Mouse (Mus musculus) kidney, postnatal 36 days (tissue): ENCODE results near the gene Tgfbr1.

ENCODE experiments used
- DNase-seq, 2 experiments: peaks; one replicate each; pipeline ENCODE4 v3.0.0; 2021 to 2022; ENCODE audit warnings: mixed read lengths in 2 of 2

Gene Tgfbr1

DNA sequence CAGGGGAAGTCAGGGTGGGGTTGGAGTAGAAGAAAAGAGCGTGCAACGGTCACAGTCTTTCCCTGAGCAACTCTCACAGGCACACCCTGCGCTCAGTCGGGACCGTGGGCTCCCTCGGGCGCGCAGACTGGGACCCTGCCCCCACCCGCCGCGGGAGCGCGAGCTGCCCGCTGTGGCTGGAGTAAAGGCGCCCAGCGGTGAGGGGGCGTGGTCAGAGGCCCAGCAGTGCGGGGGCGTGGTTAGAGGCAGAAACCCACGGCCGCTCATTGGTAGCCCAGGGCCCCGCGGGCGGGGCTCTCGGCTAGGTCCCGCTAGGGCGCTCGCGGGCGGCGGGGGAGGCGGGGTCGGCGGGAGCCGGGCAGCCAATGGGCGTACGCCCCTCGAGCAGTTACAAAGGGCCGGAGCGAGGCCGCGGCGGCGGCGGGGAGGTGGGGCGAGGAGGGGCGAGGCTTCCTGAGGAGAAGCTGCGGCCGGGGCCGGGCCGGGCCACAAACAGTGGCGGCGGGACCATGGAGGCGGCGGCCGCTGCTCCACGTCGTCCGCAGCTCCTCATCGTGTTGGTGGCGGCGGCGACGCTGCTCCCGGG is at the start of gene Tgfbr1:
Tgfbr1 (plus strand) TSS at position 420 of the 586 bp plus-strand sequence.
- peak; percentile 99 to 100 for DNase-seq

DNA sequence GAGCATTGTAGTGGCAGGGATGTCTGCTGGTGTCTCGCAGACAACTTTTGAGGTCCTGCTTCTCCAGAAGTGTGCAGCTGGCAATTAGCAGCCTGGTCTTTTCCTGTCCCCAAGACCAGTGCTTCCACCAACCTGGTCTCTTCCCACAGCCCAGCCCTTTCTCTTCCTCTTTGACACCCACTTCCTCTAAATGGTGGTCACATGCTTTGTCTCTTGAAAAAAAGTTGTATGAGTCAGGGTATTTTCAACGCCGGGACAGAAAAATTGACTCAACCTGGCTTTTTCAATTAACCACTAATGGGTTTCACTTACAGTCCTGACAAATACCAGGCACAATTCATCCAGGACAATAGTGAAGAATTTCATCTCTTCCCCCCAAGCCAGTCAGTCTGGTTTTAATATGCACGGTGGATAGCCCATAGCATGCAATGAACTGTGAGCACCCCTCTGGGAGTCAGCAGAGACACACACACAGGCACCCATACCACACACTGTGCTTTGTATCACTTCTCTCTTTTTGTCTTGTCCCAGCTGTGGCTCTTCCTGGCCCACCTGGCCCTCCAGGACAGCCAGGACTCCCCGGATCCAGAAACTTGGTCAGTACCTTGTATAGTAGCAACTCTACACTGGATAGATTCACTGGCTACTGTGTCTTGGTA is 49.6 kb upstream of the Tgfbr1 start:
- DNase-seq = no peak

DNA sequence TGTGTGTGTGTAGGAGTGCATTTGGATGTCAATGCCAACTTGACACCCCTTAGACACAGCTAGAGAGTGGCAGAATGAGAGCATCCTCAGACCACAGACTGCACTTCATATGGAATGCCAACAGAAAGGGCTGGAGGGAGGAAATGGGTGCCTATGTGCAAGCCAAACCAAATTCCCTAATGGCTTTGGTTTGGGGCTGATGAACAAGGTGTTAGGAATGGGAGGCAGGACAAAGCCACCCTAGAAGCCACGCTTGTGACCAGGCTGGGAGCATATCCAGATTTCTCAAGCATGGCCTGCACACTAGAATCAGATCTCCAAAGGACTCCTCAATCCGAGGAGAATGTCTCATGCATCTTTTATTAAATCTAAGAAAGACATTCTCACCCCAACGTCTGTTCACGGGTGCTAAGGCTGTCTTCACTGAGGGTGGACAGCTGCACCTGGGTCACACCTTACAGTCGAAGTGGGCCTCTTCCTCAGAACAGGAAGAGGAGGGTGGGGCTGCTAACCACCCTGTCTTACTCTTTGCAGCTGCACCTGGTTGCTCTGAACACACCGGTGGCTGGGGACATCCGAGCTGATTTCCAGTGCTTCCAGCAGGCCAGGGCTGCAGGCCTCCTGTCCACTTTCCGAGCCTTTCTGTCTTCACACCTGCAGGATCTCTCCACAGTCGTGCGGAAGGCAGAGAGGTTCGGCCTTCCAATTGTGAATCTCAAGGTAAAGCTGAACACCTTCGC is 43.0 kb upstream of the Tgfbr1 start:
- DNase-seq = no peak

DNA sequence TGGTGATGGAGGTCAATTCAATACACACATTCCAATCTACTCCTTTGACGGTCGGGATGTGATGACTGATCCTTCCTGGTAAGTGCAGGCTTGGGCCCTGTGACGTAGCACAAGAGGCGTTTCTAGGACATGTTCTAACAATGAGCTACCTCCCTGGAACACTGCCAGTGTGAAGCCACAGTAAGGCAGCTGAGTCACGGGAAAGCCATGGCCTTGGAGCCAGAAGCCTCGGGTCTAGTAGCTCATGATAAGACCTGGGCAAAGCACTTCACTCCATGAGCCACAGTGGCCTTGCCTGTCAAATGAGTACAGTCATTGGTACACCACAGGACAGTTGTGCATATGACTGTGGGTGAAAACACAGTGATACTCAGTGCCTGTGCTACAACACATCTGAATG is 42.2 kb upstream of the Tgfbr1 start:
- no peak for DNase-seq

DNA sequence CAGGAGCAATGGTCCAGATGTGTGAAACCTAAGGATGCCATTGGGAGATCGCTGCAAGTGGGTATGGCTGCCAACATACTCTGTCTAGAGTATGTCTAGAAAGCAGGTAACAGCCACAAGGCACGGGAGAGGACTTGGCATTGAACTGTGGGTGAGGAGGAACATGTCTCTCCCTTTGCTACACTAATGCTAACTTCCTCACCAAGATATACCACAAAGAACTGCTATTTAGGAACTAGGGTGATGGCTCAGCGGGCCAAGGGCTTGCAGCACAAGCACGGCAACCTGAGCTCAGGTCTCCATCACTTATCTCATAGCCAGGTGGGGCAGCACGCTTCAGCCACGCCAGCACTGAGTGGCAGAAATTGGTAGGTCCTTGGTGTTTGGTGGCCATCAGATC is 41.6 kb upstream of the Tgfbr1 start:
- no peak for DNase-seq

DNA sequence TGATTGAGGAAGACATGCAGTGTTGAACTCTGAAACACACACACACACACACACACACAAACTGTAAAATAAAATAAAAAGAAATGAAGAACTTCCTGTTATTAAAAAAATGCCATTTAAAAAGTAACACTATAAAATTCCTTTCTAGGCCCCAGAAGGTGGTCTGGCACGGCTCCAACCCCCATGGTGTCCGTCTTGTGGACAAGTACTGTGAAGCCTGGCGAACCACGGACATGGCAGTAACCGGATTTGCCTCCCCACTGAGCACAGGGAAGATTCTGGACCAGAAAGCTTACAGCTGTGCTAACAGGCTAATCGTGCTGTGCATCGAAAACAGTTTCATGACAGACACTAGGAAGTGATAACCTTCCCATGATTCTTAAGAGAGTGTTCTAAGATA is 41.1 kb upstream of the Tgfbr1 start:
- DNase-seq = no peak

DNA sequence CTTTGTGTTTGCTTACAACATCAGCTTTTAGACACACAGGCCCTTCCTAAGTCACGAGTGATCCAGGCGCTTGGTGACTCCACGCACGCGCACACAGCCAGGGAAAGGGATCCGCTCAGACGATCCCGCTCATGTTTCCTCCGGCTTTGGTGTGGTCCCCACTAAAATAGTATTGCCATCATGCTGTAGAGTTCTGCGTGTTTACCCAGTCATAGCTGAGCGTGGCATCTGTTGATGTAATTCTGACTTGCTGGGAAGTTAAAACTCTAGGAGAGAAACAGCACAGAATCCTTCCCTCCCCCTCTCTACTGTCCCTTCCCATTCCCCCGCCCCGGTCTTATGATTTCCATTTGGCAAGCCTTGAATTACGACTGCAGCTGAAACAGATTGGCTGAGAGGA is 40.3 kb upstream of the Tgfbr1 start:
- DNase-seq = peak in 1 of 2 experiments; percentile 25

DNA sequence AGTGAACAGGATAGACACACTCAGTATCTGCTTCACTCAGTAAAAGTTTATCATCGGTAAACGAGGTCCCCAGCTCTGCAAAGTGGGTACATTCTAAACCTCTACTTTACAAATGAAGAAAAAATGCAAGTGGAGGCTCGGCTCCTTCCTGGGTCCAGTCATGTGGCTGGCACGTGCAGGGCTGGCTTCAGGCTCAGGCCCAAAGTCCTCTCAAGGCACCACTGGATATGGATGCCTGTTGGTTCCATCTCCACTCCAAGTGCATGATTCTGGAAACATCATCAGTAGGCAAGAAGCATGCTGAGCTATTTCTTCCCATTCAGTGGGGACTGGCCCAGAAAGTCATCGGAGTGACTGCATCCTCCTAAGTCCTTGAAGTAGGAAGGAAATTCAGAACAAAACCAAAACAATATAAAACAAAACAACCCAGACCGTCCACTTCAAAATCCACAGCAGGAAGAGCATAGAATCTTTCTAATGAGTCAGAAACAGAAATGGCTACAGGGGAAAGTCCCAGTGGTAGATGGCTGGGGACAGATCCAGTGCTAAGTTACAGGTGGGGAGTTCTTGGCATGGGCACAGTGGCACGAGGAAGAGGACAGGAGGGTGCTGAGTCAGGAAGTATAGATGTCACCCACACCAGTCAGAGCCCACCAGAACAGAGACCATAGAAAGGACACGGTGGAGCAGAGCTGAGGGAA is 39.2 kb upstream of the Tgfbr1 start:
- no peak for DNase-seq

DNA sequence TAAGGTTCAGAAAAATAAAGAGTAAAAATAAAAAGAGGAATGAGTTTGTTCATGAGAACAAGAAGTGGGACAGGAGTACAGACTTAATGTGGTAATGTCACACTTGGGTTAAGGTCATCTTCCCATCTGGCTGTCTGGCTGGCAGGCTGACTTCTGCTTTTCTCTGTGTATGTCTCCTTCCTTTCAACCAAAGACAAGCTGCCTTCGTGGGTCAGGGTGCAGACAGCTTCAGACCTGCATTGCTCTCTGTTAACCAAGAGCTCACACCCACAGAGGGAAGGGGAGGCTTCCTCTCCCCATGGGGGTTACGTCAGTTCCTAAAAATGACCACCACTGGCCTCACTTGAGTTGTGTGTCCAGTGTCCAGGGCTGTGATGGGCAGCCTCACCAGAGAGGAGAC is 37.6 kb upstream of the Tgfbr1 start:
- peak in 1 of 2 experiments; percentile 11 for DNase-seq

DNA sequence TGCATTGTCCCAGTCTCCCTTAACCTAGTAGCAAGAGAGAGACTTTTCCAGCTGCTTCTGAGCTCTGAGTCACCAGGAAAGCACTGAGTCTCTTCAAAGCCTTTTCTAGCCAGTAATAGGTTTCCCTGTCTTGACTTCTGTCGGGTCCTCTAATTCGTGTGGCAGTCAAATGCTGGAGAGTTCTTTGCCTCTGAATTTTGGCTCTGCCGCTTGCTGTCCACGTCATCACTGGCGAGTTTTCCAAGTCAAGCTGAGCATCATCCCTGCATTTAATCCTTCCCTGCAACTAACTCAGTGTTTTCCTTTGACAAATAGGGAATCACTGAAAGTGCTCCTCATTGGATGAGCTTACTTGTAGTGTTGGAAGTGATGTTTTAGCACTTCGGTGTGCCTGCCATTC is 36.6 kb upstream of the Tgfbr1 start:
- DNase-seq = no peak

DNA sequence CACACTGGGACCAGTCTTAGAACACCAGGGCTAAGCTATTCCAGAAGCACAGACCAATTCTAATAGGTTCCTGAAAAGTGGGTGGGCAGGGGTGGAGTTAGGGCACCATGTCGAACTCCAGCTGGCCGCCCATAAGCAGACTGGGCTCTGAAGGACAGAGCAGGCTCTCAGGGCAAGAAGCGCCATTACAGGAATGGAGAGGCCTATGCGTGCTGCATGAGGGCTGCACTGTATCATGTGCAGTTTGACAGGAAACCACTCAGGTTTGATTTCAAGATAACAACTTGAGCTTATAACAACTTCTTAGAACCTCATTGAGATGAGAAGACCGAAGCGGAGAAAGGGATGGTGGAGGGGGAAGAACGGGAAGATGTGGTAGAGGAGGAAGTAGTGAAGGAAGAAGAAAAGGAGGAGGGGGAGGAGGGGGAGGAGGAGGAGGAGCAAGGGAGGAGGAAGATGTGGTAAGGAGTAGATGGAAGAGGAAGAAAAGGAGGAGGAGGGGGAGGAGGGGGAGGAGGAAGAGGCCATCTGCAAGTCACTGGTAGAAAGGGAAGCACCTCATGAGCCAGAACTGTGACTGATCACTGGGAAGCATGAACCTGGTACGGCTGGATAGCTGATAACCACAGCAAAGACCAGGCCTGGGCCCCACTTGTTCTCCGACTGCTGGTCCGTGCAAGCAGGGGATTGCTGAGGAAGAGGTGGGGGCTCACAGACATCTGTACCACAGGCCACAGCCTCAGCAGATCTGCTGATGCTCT is 33.3 kb upstream of the Tgfbr1 start:
- no peak for DNase-seq

DNA sequence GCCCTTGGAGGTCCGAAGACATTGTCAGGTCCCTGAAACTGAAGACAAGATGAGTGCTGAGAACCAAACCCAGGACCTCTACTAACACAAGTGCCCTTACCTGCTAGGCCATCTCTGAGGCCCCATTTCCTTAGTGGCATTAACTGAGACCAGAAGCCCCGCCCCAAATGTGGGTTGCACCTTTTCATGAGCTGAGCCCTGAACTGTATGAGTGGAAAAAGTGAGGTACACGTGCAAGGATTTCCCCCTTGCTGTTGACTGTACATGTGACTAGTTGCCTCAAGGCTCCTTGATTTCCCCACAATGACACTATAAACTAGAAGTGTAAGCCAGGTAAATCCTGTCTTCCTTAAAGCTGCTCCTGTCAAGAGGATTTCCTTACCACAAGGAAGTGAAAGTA is 30.7 kb upstream of the Tgfbr1 start:
- DNase-seq = no peak

DNA sequence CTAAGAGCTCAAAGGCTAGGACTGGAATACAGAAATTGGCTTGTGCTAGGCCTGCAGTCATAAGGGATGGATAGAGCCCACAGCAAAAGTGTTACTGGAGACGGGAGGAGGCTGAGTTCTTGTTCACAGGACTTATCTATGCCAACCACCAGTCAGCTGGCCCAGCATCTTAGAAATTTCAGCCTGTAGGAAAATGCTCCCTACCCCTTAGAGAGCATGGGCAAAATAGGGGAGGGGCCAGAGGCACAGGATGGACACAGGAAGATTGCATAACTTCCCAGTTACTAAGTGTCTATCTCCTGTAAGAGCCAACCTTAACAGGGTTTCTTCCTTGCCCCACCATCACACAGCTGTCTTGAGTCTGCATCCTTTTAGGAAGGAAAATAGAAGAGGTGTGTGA is 28.8 kb upstream of the Tgfbr1 start:
- no peak for DNase-seq

DNA sequence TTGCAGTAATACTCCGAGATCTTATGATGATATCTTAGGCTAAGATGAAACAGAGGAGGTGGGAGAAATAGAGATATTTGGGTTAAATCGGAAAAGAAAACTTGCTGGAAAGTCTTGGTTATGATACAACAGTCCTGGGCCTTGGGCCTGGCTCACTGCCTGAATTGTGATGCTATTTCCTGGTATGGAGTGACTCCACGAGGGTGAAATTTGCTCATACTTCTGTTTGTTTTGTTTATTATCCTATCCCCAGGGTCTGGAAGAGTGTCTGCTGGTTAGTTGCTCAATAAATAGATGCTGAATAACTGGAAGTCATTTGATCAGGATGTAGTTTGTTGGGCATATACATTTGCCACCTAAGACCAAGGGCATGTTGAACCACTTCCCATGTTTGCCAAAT is 25.2 kb upstream of the Tgfbr1 start:
- DNase-seq = no peak

DNA sequence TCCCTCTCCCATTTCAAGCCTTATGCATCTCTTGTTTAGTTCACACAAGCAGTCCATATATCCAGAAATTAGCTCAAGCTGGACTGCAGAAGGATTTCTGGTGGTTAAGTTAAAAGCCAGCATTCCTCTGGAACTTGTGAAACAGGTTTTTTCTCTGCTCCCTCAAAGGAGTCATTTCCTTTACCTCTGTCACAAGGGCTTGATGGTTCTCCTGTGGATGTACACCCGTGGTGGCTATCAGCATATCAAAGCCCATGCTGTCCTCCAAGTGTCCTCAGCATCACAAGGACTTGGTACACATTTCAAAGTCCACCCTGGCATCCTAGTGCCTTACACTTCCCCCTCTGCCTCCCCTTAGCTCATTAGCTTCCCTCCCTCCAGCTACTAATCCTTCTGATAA is 23.7 kb upstream of the Tgfbr1 start:
- DNase-seq = no peak

DNA sequence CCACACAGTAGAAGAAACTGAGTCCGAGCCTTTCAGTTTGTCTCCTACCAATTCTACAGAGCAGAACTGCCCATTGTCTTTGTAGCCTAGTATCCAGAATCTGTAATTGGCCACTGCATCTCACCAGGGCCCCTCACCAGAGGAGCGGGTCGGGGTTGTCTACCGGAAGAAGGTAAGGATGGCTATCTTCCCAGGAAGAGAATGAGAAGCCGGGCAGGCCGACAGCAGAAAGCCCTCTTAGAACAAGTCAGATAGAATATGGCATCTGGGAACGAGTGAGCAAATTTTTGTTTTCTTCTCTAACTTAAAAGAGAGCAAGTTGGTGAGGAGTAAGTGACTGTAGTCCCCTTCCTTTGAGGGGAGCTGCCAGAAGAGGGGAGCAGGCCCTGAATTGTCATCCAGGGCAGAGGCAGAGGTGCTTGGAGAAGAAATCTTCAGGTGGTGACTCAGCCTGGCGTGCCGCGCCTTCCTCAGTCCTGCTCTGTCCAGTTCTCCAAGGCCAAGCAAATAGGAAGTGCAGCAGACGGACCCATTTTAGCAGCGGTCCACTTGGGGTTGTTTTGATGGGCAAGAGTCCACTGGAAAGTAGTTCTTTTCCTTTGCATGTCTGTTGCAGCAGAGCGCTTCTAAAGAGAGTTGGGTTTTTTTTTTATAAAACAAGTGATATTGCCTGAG is 22.5 kb upstream of the Tgfbr1 start:
- DNase-seq = no peak

DNA sequence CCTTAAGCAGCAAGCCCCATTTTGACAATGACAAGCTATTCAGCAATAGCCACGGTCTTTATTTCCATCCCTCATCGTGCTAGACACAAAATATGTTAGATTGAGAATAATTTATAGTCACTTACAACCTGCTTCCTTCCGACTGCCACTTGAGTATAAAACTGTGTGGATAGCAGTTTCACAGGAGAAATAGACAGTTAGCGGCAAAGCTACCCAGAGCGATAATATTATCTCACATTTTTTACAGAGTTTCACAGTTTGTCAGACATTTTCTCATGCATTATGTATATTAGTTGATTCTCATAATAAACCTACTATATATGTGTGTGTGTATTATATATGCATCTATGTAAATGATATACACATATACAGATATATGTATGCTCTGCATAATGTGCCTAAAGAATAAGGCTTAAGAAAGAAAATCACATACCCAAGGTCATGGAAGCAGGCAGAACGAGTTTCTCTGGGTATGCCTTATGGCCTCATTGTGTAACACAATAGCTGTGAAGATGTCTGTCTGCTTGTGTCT is 20.1 kb upstream of the Tgfbr1 start:
- DNase-seq = no peak

DNA sequence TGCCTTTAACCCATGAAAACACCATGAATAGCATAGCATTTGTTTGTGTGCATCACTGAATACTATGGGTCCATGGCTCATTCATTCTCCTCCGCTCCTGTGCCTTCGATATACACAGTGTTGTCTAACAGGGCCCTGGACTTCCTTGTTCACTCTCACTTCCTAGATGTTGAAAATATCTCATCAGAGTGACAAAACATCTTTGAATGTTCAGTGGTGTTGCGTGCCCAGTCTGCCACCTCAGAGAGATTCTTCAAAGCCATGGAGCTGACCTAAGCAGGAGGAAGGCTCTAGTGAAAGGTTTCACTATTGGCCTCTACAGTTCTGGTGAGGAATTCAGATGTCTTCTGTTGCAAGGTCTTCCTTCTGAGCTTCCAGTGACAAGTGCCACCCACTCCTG is 19.5 kb upstream of the Tgfbr1 start:
- DNase-seq = no peak

DNA sequence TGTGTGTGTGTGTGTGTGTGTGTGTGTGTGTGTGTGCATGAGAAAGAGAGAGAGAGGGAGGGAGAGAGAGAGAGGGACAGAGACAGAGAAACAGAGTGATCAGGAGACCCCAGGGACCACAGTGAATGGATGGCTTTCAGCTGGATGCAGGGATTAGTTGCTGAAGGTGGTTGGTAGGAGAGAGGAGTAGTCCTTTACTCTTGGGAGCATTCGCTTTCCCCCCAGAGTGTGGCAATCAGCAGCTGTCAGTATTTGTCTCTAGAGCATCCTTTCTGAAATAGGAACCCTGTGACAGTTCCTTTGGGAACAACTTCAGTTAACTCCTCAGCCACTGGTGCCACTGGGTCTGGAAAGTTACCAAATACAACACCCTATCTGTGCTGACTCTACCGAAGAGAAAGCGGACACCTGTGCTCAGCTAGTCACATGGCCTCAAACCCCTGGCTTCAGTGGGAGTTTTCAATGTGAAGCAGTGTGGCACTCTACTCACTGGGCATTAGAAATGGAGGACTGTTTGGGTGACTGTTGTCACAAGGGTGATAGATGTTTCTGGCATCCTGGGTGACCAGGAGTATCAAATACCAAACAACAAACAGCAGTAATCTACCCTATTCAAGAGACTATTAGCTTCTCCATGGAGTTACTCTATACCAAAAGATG is 16.0 kb upstream of the Tgfbr1 start:
- DNase-seq = no peak

DNA sequence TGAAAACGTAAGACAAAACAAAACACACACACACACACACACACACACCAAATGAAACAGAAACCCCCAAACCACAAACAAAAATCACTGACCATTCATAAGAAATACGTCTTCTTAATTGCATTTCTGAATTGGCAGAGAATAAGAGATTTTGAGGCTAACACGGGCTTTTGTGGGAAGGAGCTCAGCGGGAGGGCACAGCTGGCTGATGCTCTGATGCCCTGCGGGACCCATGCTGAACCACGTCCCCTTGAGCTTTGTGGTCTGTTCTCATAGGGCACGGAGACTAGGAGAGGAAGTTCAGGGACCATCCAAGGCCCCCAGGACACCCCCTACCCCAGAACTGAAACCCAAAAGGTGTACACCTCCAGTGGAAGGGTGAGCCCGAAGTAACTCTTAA is 10.4 kb upstream of the Tgfbr1 start:
- DNase-seq = no peak

DNA sequence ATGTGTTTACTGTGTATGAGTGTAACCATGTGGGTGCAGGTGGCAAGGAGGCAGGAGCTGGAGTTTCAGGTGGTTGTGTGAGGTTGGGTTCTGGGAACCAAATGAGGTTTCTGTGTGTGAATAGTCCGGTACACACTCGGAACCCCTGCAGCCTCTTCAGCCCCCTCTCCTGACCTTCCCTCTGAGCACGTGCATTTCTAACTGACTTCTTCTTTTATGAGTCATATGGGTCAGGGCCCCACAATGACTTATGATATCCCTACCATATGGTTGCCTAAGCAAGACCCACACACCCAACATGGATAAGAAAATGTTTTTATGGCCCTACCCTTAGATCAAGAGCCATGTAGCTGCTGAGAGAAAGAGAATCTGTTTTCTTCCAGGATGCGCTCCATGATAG is 6.0 kb upstream of the Tgfbr1 start:
- DNase-seq = no peak

DNA sequence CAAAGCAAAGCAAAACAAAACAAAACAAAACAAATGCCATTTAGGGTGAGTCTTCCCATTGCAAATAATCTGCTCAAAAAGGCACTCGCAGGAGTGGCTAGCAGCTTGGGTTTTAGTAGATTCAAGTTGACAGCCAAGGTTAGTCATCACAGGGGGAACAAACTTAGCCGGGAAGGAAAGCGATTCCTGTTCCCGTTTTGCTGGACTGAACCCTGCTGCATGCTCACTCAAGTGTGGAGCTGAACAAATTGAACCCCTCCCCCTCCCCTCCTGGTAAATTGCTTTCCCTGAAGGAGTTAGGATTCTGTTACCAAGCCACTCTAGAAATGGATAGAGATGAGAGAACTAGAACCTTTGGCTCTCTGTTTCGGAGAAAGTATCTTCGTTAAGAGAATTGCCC is 3.3 kb upstream of the Tgfbr1 start:
- DNase-seq = peak; percentile 76 to 80
